Comparison of ENCODE assay signal across 33 mouse cellular contexts in genomic region chr17:78778765-78779164, GRCm38 (mm10).
"Had no signal": no experiment of that assay in that cellular context is flagged by ENCODE, and none has a peak within 500 bp of the region (broad histone marks: within the 10 kb centered on the region; RNA-seq: fewer than 3 reads in every experiment).

No protein-coding gene starts in this region.

- H3K27ac ChIP-seq: heart, embryonic 10.5 days; heart, embryonic 13.5 days; heart, embryonic 15.5 days; hindbrain, embryonic 10.5 days; hindbrain, embryonic 12.5 days; hindbrain, embryonic 13.5 days; hindbrain, embryonic 14.5 days; hindbrain, embryonic 15.5 days; hindbrain, postnatal 0 days; intestine, embryonic 15.5 days; kidney, embryonic 15.5 days; kidney, postnatal 0 days; left cerebral cortex, adult 2 months had no signal

- ATAC-seq: hindbrain, embryonic 16.5 days; hindbrain, postnatal 0 days; intestine, embryonic 15.5 days; intestine, embryonic 16.5 days; intestine, postnatal 0 days had no signal

- H3K4me3 ChIP-seq: heart, embryonic 10.5 days; heart, embryonic 12.5 days; heart, embryonic 13.5 days; heart, embryonic 15.5 days; hindbrain, embryonic 10.5 days; hindbrain, embryonic 12.5 days; hindbrain, embryonic 13.5 days; hindbrain, embryonic 15.5 days; intestine, embryonic 15.5 days; kidney, embryonic 15.5 days; left cerebral cortex, adult 2 months had no signal

- DNase-seq: heart, postnatal 10 days; heart, postnatal 14 days; heart, postnatal 36 days; heart, postnatal 4 days; kidney, adult 11 months; kidney, adult 18-20 months; kidney, adult 2 months; kidney, adult 8-10 months; kidney, adult 9 months; kidney, postnatal 10 days; kidney, postnatal 14 days; kidney, postnatal 25 days; kidney, postnatal 36 days; kidney, postnatal 4 days; layer of hippocampus, adult 9-11 months; layer of hippocampus, postnatal 36 days had no signal
